Mouse (Mus musculus) right cerebral cortex, postnatal 25 days (tissue): ENCODE measurements around the gene Cd86.

Experiments used
- DNase-seq: peaks from one replicate; pipeline ENCODE4 v3.0.0; 2022

Cd86 gene

GRCm38 (mm10) chr16:36596671-36597410 is 69.0 kb downstream of the Cd86 start:
- DNase-seq = no peak

GRCm38 (mm10) chr16:36589898-36590297 is 76.0 kb downstream of the Cd86 start:
- DNase-seq = no peak

- no peak for DNase-seq
Measured at GRCm38 (mm10) chr16:36587971-36588370, 77.9 kb downstream of the Cd86 start.

- DNase-seq = no peak
Measured at GRCm38 (mm10) chr16:36582073-36582472, 83.8 kb downstream of the Cd86 start.

GRCm38 (mm10) chr16:36571942-36572341 is 93.9 kb downstream of the Cd86 start:
- no peak for DNase-seq

- no peak for DNase-seq
Measured at GRCm38 (mm10) chr16:36561386-36562338, 104.2 kb downstream of the Cd86 start, which contains the start of gene Casr. Gene Casr (minus strand): TSS chr16:36562141.

- no peak for DNase-seq
Measured at GRCm38 (mm10) chr16:36559573-36559972, 106.3 kb downstream of the Cd86 start.

- no peak for DNase-seq
Measured at GRCm38 (mm10) chr16:36555672-36556165, 110.2 kb downstream of the Cd86 start.
